Mouse (Mus musculus) stomach, embryonic 14.5 days (tissue): Measurements from ENCODE around the gene Dlgap1. TPM values are rescaled to one million over a fixed set of nuclear protein-coding genes. Genes with fewer than 3 reads are reported as not detected.

Experiments
- ATAC-seq: fragments of 200-750 bp; cut with Nextera tagmentation; 2 replicates; pipeline ENCODE4 v1.8.0; 2017; ENCODE audit warnings: low read depth, moderate TSS enrichment; ENCODE audit not compliant: insufficient number of reproducible peaks, insufficient read depth, low FRiP score
- H3K27ac ChIP-seq: fragments of 300-500 bp; sonication (generic); 2 replicates; pipeline ENCODE4 v1.5.1; 2014; ENCODE audit warnings: mild to moderate bottlenecking, low read length, moderate library complexity, mixed read lengths
- H3K27me3 ChIP-seq: fragments of 300-500 bp; sonication (generic); 2 replicates; pipeline ENCODE4 v1.6.1; 2014; ENCODE audit warnings: low read length, control low read depth, mixed read lengths; ENCODE audit not compliant: control insufficient read depth, insufficient read depth
- H3K36me3 ChIP-seq: fragments of 300-500 bp; sonication (generic); 2 replicates; pipeline ENCODE4 v1.6.1; 2014; ENCODE audit warnings: mild to moderate bottlenecking, control low read depth, low read length, moderate library complexity, mixed read lengths; ENCODE audit not compliant: control insufficient read depth, insufficient read depth
- H3K4me1 ChIP-seq: fragments of 300-500 bp; sonication (generic); 2 replicates; pipeline ENCODE4 v1.6.1; 2014; ENCODE audit warnings: low read length, control low read depth, mixed read lengths; ENCODE audit not compliant: control insufficient read depth, insufficient read depth
- H3K4me2 ChIP-seq: fragments of 300-500 bp; sonication (generic); replicated peaks from 2 replicates; pipeline ENCODE4 v1.6.1; 2014; ENCODE audit warnings: low read depth, low read length, control low read depth
- H3K4me3 ChIP-seq: fragments of 300-500 bp; sonication (generic); 2 replicates; pipeline ENCODE4 v1.5.1; 2014; ENCODE audit warnings: low read depth, low read length, control low read depth
- H3K9ac ChIP-seq: fragments of 300-500 bp; sonication (generic); replicated peaks from 2 replicates; pipeline ENCODE4 v1.6.1; 2014; ENCODE audit warnings: low read depth, mild to moderate bottlenecking, control low read depth, low read length, moderate library complexity, mixed read lengths
- H3K9me3 ChIP-seq: fragments of 300-500 bp; sonication (generic); 2 replicates; pipeline ENCODE4 v1.6.1; 2016; ENCODE audit warnings: low read depth, low read length, control low read depth; ENCODE audit not compliant: control insufficient read depth
- WGBS: fragments of 180-500 bp; shearing (Covaris S2); extraction: QIAGEN DNeasy Blood & Tissue Kit; methylation state at CpG from one replicate; pipeline ENCODE4 v1.1.7; 2014; 5-methylcytosine and 5-hydroxymethylcytosine counted together
- polyA plus RNA-seq: library from polyadenylated mRNA; unstranded; fragments of >200 nt; fragmentation: Nextera tagmentation; extraction: Ambion mirVana; gene quantifications from 2 replicates; pipeline ENCODE4 v1.2.1, GENCODE M21; 2014

Dlgap1 gene
- polyA plus RNA-seq, 1 experiment from 2014 or later, result 3.8 TPM

DNA sequence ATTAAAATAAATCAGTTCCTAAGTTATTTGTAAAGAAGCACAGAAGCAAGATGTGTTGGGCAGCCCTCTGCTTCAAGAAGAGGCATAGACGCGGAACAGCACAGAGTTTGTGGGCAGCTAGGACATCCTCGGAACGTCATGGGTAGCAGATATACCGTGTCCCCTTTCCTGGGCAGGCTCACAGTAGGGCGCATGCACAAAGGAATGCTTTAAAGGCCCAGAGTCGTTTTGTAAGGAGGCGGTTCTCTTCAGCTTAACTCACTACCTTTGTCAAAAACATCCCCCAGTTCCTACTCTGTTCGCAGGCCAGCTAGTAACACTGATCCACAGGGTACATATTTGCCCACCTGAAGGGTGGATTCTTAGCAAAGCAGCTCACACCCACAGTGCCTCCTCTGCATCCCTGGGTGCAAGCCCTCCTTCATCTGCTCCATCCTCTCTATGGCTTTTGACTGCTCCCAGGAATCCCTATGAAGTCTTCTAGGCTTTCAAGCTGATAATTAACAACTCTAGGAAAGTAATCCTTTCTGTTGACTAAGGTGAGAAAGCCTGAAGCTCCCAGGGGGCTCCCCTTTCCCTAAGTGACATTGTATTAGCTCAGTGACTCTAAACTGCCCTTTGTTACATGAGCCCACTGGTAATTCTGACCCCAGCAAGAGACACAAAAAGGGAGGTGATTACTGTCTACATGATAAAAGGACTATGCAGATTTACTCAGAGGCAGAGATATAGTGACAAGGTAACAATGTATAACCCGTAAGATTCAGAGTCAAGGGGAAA, 803.4 kb downstream of the Dlgap1 start:
- Histone ChIP-seq H3K4me3 (no peak overlapping the region), H3K27me3 (no peaks in the 10 kb centered on the region), H3K27ac (peak overlapping the region; percentile 45; the same call in 1 of the 2 replicates), H3K4me2 (no peak overlapping the region), H3K4me1 (no peaks in the 10 kb centered on the region), H3K9me3 (no peaks in the 10 kb centered on the region), H3K9ac (no peak overlapping the region), H3K36me3 (no peaks in the 10 kb centered on the region)
- no peak for ATAC-seq
- WGBS, result 14% methylated on average over 10 of the region's 10 CpGs

DNA sequence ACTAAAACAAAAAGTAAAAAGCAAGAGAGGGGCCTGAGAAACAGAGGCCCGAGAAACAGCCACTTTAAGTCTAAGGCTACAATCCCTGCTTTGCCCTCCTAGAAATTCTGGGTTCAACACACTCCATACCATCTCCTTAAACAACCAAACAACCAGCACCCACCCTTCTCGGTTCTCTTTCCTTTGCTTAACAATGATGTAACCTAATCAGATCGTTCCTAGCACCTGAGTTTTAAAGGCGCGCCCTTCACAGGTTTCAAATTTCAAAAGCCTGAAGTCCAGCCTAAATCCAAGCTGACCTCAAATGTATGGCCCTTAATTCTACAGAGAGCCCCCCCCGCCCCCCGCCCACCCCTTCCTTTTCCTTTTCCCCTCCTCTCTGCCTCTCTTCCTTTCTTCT, 810.9 kb downstream of the Dlgap1 start:
- H3K4me1 ChIP-seq, result peaks cover 5% of the 10 kb centered on the region; the same call in 1 of the 2 replicates
- H3K27ac ChIP-seq, result peak overlapping the region; percentile 78; the same call in 1 of the 2 replicates
- no peak overlapping the region for H3K9ac ChIP-seq
- H3K4me2 ChIP-seq, result no peak overlapping the region
- no peaks in the 10 kb centered on the region for H3K27me3 ChIP-seq
- WGBS, result 20% methylated on average over 7 of the region's 7 CpGs
- no peaks in the 10 kb centered on the region for H3K9me3 ChIP-seq
- no peak overlapping the region for H3K4me3 ChIP-seq
- no peak for ATAC-seq
- no peaks in the 10 kb centered on the region for H3K36me3 ChIP-seq

- 34% methylated on average over 17 of the region's 18 CpGs for WGBS
- peak overlapping the region; percentile 78 for H3K27ac ChIP-seq
- H3K36me3 ChIP-seq, result no peaks in the 10 kb centered on the region
- H3K4me1 ChIP-seq, result peaks cover 5% of the 10 kb centered on the region; the same call in 1 of the 2 replicates
- no peaks in the 10 kb centered on the region for H3K27me3 ChIP-seq
- H3K9ac ChIP-seq, result no peak overlapping the region
- ATAC-seq, result peak; percentile 73
- H3K9me3 ChIP-seq, result no peaks in the 10 kb centered on the region
- H3K4me2 ChIP-seq, result no peak overlapping the region
- no peak overlapping the region for H3K4me3 ChIP-seq
Measured at GRCm38 (mm10) chr17:70780726-70781689, 812.1 kb downstream of the Dlgap1 start.

- no peaks in the 10 kb centered on the region for H3K27me3 ChIP-seq
Measured at GRCm38 (mm10) chr17:70783273-70783672, 814.4 kb downstream of the Dlgap1 start.

GRCm38 (mm10) chr17:70787366-70787765, 818.5 kb downstream of the Dlgap1 start:
- no peak for ATAC-seq
- no peak overlapping the region for H3K9ac ChIP-seq
- WGBS, result 81% methylated on average over 2 of the region's 2 CpGs
- H3K9me3 ChIP-seq, result no peaks in the 10 kb centered on the region
- no peaks in the 10 kb centered on the region for H3K4me1 ChIP-seq
- H3K36me3 ChIP-seq, result no peaks in the 10 kb centered on the region
- H3K27ac ChIP-seq, result no peak overlapping the region
- no peak overlapping the region for H3K4me3 ChIP-seq
- H3K4me2 ChIP-seq, result no peak overlapping the region
- no peaks in the 10 kb centered on the region for H3K27me3 ChIP-seq

More at GRCm38 (mm10) chr17:70783273-70783672, 814.4 kb downstream of the Dlgap1 start:
- H3K9me3 ChIP-seq, result no peaks in the 10 kb centered on the region
- no peak overlapping the region for H3K4me3 ChIP-seq
- H3K9ac ChIP-seq, result no peak overlapping the region
- no peak overlapping the region for H3K4me2 ChIP-seq
- H3K36me3 ChIP-seq, result no peaks in the 10 kb centered on the region
- no peak overlapping the region for H3K27ac ChIP-seq
- WGBS, result 96% methylated on average over 3 of the region's 3 CpGs
- no peak for ATAC-seq
- H3K4me1 ChIP-seq, result peaks cover 5% of the 10 kb centered on the region; the same call in 1 of the 2 replicates

GRCm38 (mm10) chr17:70790801-70791200, 821.9 kb downstream of the Dlgap1 start:
- no peaks in the 10 kb centered on the region for H3K9me3 ChIP-seq
- 89% methylated on average over 4 of the region's 4 CpGs for WGBS
- H3K4me1 ChIP-seq, result no peaks in the 10 kb centered on the region
- H3K27me3 ChIP-seq, result no peaks in the 10 kb centered on the region
- H3K9ac ChIP-seq, result no peak overlapping the region
- H3K27ac ChIP-seq, result no peak overlapping the region
- no peak overlapping the region for H3K4me3 ChIP-seq
- H3K36me3 ChIP-seq, result no peaks in the 10 kb centered on the region
- no peak overlapping the region for H3K4me2 ChIP-seq
- ATAC-seq, result no peak

GRCm38 (mm10) chr17:70791596-70792275, 822.9 kb downstream of the Dlgap1 start:
- no peaks in the 10 kb centered on the region for H3K9me3 ChIP-seq
- ATAC-seq, result no peak
- H3K27me3 ChIP-seq, result no peaks in the 10 kb centered on the region
- H3K4me2 ChIP-seq, result no peak overlapping the region
- no peak overlapping the region for H3K27ac ChIP-seq
- H3K4me1 ChIP-seq, result no peaks in the 10 kb centered on the region
- H3K36me3 ChIP-seq, result no peaks in the 10 kb centered on the region
- no peak overlapping the region for H3K9ac ChIP-seq
- 76% methylated on average over 9 of the region's 9 CpGs for WGBS
- H3K4me3 ChIP-seq, result no peak overlapping the region

- no peaks in the 10 kb centered on the region for H3K27me3 ChIP-seq
- no peaks in the 10 kb centered on the region for H3K4me1 ChIP-seq
- H3K9ac ChIP-seq, result no peak overlapping the region
- peak; percentile 82; the same call in 1 of the 2 replicates for ATAC-seq
- H3K27ac ChIP-seq, result peak overlapping the region; percentile 64
- H3K36me3 ChIP-seq, result no peaks in the 10 kb centered on the region
- no peak overlapping the region for H3K4me2 ChIP-seq
- WGBS, result 10% methylated on average over 7 of the region's 7 CpGs
- H3K4me3 ChIP-seq, result no peak overlapping the region
- no peaks in the 10 kb centered on the region for H3K9me3 ChIP-seq
Measured at GRCm38 (mm10) chr17:70794291-70794690, 825.4 kb downstream of the Dlgap1 start.
